Mouse (Mus musculus) layer of hippocampus, adult 8-10 months (tissue): ENCODE measurements around the gene Ccdc86. TPM values are rescaled to one million over a fixed set of nuclear protein-coding genes. Genes with fewer than 3 reads are reported as not detected.
A peak's percentile ranks its signal among the peaks of the same experiment; 100 is the strongest.

Source experiments
- DNase-seq, 2 experiments: peaks; one replicate each; pipeline ENCODE4 v3.0.0; 2022; ENCODE audit warnings: low spot score in 2 of 2
- total RNA-seq, 4 experiments: library from RNA; stranded (reverse); gene quantifications; 2 replicates each; pipeline ENCODE4 v1.2.4; 2022

The Ccdc86 gene
- total RNA-seq, 4 experiments from 2014 or later: 8.1 to 10.5 (median 9.8) TPM

- DNase-seq: peak in 1 of 2 experiments; percentile 21
Observed at GRCm38 (mm10) chr19:10952021-10952939, 3.2 kb upstream of the Ccdc86 start.

- DNase-seq: no peak
Observed at GRCm38 (mm10) chr19:10949558-10949957, 492 bp upstream of the Ccdc86 start.

- DNase-seq: peak in 1 of 2 experiments; percentile 20
Observed at GRCm38 (mm10) chr19:10948416-10948815, 650 bp downstream of the Ccdc86 start.

- DNase-seq: no peak
Observed at GRCm38 (mm10) chr19:10947219-10947618, 1.8 kb downstream of the Ccdc86 start.

GRCm38 (mm10) chr19:10946506-10946905, 2.6 kb downstream of the Ccdc86 start:
- no peak for DNase-seq

GRCm38 (mm10) chr19:10943955-10944354, 5.1 kb downstream of the Ccdc86 start:
- no peak for DNase-seq

GRCm38 (mm10) chr19:10940801-10941457, 8.1 kb downstream of the Ccdc86 start:
- no peak for DNase-seq

- DNase-seq: peak; percentile 39 to 73
Observed at GRCm38 (mm10) chr19:10940097-10940800, 8.8 kb downstream of the Ccdc86 start.

GRCm38 (mm10) chr19:10938771-10939170, 10.3 kb downstream of the Ccdc86 start:
- DNase-seq: no peak

GRCm38 (mm10) chr19:10937110-10937563, 11.9 kb downstream of the Ccdc86 start, which contains the start of gene Ptgdr2:
Ptgdr2 (plus strand) TSS chr19:10937160.
- no peak for DNase-seq

GRCm38 (mm10) chr19:10936077-10936476, 13.0 kb downstream of the Ccdc86 start:
- DNase-seq: no peak

- no peak for DNase-seq
Observed at GRCm38 (mm10) chr19:10935029-10935428, 14.0 kb downstream of the Ccdc86 start.

- DNase-seq: no peak
Observed at GRCm38 (mm10) chr19:10930641-10931040, 18.4 kb downstream of the Ccdc86 start.

- no peak for DNase-seq
Observed at GRCm38 (mm10) chr19:10926666-10927065, 22.4 kb downstream of the Ccdc86 start.

- no peak for DNase-seq
Observed at GRCm38 (mm10) chr19:10926123-10926621, 22.9 kb downstream of the Ccdc86 start.

- DNase-seq: no peak
Observed at GRCm38 (mm10) chr19:10924220-10924619, 24.8 kb downstream of the Ccdc86 start.

GRCm38 (mm10) chr19:10921058-10921457, 28.0 kb downstream of the Ccdc86 start:
- no peak for DNase-seq

- DNase-seq: no peak
Observed at GRCm38 (mm10) chr19:10920532-10920931, 28.5 kb downstream of the Ccdc86 start, which contains the start of gene Zp1. Zp1 (minus strand) TSS chr19:10920632.

- DNase-seq: no peak
Observed at GRCm38 (mm10) chr19:10918321-10918991, 30.6 kb downstream of the Ccdc86 start.

GRCm38 (mm10) chr19:10916506-10916905, 32.6 kb downstream of the Ccdc86 start:
- no peak for DNase-seq

GRCm38 (mm10) chr19:10914870-10915269, 34.2 kb downstream of the Ccdc86 start:
- DNase-seq: no peak
